Mouse (Mus musculus) kidney, postnatal 4 days (tissue): Measurements from ENCODE around the gene Pld2.

Source experiments
- DNase-seq, 2 experiments: peaks; one replicate each; pipeline ENCODE4 v3.0.0; 2021; ENCODE audit warnings: mixed read lengths in 2 of 2

Pld2 gene

DNA sequence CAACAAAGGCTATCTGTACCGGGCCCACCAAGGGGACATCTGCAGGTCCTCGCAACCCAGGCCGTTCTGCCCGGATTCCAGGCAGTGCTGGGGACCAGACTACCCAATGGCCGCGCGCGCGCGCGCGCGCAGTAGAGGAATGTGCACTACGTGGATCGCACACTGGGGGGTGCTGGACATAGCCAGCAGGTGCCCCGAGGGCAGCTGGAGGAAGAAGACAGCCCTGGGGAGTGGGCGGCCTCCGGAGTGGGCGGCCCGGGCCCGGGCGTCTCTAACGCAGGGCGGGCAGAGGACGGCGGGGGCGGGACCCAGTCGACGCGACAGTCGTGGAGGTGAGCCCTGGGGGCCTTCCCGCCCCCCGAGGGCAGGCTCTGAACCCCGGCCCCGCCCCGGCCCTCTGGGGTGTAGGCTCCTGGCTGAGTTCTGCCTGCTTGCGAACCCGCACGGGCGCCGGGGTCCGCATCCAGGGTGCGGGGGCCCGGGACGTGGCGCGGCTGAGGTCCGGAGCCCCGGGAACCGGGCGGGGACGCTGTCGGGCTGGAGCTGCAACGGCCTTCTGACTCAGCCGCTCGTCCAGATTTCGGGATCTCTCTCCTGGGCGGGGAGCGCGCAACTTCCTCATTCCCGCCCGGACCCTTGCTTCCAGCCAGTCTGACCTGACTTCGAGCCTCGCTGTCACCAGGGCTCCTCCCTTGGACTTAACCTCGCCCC is at the start of gene Pld2:
Gene Pld2, plus strand, starts transcription at position 188 of the 711 bp plus-strand sequence.
- DNase-seq, result peak; percentile 93 to 95

DNA sequence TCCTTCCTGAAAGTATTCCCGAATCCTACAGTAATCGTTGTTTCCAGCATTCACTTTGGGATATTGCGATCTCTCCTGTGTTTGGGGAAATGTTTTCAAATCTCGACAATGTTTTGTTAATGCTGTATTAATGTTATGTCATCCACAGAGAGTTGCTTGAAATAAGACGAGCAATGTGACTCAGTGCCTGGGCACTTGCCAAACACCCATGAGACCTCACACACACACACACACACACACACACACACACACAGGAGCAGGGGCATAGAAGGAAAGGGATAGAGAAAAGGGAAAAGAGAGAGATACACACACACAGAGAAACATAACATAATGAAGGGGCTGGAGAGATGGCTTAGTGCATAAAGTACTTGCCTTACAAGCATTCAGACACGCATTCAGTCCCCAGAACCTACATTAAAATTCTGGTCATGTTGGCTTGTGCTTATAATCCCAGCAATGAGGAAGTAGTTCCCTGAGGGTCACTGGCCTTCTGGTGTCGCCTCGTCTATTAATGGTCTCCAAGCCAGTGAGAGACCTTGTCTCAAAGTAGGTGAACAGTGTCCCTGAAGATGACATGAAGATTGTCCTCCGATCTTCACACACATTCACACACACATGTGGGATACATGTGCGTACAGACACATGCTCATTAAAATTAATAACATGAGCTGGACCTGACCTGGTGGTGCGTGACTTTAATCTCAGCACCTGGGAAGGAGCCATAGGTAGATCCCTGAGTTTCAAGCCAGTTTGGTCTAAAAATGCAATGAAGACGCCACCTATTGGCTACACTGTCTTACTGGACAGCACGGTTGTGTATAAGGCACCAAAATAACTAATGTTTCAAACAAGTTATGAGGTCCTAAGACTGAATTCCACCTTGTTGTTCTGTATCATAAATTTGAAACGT is 40.0 kb upstream of the Pld2 start:
- peak; percentile 31 to 50 for DNase-seq

DNA sequence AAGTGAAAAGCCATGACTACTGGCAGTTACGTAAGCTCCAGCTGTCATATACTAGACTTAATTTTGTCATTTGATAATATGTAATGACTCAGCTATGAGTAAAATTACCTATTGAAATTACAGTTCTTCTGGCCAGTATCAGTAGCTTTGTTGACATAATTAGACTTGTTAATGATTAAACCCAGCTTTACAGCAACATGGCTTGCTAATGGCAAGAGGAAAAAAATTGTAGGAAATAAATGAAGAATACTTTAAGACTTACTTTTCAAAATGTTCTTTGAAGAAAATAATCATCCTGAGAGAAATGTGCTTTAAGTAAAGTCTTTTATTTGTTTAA is 39.4 kb upstream of the Pld2 start:
- DNase-seq, result no peak

DNA sequence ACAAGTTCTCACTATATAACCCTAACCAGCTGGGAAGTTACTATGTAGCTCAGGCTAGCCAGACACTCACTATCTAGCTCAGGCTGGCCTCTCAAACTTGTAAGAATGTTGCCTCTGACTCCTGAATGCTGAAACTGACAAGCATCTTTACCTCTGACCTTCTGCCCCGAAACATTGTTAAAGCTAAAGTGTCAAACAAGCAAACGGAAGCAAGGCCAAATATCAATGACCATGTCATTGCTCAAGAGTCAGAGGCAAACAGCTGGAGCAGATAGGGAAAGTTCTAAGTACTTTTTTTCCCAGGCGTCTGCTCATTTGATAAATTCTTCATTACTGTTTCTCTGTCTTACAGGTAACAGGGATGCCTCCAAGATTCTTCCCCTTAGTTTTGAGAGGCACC is 37.8 kb upstream of the Pld2 start:
- DNase-seq, result no peak

DNA sequence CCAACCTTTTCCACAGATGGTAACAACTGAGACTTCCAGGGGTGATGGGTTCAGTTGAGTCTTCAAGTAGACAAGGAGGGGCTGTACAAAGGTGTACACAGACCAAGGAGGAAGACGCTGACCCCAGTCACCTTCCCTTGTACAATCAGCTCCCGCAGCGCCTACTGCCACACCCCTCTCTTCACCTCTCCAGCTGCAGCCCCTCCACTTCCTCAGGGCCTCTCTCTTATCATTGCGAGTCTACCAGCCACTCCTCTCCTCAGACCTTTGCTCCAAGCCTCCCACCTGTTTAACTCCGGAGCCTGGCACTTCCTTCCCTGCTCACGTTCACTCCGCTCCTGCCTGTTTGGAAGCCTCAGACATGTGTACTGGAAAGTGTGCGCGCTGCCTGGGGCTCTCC is 34.9 kb upstream of the Pld2 start, which contains the start of gene Tm4sf5:
Gene Tm4sf5, plus strand, starts transcription at position 275 of the 400 bp plus-strand sequence.
- DNase-seq, result no peak

DNA sequence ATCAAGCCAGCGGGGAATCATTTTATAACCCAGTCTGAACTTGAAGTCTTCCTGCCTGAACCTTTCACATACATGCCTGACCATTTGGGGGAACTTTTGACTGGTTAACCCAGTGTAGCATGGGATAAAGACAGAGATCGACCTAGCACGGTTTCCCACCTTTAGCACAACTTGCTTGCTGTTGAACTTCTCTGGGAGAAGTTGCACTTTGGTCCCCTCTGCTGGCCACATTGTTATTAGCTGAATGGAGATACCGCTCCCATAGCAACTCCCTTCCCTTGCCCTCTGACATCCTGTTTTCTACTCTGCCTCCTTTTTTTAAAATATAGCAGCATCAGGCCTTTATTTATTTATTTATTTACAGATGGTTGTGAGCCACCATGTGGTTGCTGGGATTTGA is 33.5 kb upstream of the Pld2 start:
- peak; percentile 86 to 88 for DNase-seq

DNA sequence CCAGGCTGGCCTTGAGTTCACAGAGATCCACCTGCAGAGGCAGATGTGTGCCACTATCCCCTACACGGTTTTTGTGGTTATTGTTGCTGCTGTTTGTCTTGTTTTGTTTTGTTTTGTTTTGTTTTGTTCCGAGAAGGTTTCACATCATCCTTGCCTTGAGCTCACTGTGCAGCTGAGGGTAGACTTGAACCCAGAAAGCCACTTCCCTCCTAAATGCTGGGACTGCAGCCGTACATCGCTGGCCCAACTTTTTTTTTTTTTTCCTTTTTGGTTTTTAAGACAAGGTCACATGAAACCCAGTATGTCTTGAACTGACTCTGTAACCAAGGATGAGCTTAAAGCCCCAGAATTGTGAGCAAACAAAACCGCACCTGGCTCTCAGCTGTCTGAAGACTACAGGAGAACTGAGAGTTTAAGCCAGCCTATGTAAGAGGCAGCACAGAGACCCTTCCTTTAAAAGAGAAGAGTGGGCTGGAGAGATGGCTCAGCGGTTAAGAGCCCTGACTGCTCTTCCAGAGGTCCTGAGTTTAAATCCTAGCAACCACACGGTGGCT is 32.8 kb upstream of the Pld2 start:
- DNase-seq, result no peak

DNA sequence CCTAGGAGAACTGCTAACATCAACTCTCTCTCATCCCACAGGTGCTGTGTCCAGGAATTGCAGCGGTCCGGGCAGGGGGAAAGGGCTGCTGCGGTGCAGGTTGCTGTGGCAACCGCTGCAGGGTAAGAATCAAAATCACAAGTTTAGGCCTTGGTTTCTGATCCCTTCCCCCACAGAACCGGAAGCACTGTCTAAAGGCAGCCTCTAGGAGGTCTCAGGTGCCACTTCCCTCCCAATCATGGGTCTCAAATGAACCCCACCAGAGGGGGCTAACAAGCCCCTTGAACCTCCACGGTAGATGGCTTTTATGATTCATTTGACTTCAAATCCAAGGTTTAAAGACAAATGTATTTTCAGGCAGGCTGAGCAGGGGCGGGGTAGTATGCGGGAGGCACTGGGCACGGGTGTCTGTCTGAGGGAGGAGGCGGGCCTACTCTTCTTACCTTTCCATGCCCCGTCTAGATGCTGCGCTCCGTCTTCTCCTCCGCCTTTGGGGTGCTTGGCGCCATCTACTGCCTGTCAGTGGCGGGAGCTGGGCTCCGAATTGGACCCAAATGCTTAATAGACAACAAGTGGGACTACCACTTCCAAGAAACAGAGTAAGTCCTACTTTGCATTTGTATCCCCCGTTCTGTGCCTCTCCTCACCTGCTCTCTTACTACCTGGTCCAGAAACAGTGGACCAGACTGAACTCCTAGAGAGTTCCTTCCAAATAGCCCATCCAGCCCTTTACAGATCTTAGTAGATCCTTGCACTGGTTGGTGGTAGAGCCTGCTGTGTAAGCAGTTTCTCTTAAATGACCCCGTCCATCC is 29.9 kb upstream of the Pld2 start:
- peak; percentile 64 to 70 for DNase-seq

DNA sequence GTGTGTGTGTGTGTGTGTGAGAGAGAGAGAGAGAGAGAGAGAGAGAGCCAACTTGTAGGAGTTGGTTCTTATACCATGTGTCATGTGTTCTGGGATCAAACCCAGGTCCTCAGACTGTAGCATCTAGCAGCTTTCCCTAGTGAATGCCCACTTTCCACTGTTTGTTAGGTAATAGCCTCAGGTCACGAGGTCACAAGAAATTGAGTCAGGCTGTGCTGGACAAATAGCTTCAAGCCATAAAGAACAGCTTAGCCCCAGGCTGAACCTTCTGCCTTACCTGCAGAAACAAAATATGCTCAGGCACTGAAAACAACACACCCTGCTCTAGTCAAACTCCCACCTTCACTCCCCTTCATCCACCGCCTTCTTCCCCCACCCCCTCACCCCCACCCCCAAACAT is 28.6 kb upstream of the Pld2 start:
- DNase-seq, result no peak

DNA sequence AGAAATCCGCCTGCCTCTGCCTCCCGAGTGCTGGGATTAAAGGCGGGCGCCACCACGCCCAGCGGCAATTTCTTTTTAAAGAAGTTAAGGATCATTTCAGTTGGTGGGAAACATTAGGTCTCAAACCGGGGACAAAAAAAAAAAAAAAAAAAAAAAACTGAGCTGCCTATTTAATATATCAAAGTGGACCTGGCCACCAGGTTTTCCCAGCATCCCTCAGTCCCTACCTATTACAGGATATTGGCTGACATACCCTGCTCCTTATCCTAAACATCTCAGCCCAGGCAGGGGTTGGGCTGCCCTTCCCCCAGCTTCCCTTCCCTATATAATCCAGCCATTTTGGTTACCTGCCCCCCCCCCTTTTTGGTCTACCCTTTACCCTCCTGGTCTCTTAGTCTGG is 28.0 kb upstream of the Pld2 start:
- no peak for DNase-seq

DNA sequence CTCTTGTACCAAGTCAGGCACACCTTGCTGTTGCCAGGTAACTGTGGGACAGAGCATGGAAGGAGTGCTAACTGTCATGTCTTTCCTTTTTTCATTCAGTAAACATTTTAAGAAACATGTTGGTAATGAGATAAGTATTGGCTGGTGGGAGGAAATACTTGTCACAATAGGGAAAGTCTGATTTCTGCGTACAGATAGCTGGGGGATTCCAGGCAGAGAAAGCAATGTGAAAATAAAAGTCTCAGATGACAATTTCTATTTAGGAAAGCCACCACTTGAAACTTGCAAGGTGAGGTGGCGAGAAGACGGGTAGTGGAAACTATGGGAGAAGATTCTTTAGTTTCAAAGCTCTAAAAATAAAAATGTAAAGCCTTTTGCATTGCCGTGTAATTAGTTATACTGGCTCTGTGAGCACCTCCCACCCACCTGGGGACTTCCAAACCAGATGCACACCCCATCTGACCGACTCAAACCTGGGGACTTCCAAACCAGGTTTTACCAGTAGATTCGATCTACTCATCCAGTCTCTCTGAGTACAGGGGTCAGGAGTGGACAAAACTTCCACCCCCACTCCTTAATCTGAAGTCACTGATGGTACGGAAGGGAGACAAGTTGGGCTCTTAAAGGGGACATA is 27.0 kb upstream of the Pld2 start:
- no peak for DNase-seq

DNA sequence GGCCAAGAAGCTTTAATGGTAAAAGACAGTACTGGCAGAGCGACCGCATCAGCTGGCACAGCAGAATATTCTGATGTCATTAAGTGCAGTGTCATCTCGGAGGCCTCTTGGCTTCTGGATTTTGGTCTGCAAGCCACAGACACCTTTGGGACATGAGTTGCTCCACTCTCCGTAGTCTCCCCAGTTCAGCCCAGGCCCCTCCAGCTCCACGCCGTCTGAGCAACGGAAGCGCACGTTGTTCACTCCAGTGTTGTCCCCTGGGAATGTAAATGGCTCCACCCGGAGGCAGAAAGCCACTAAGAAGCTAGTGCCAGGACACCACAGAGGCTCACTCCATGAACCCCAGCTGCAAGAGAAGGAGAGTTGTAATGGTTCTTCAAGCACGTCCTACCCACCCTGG is 26.3 kb upstream of the Pld2 start:
- DNase-seq, result peak; percentile 16 to 26

DNA sequence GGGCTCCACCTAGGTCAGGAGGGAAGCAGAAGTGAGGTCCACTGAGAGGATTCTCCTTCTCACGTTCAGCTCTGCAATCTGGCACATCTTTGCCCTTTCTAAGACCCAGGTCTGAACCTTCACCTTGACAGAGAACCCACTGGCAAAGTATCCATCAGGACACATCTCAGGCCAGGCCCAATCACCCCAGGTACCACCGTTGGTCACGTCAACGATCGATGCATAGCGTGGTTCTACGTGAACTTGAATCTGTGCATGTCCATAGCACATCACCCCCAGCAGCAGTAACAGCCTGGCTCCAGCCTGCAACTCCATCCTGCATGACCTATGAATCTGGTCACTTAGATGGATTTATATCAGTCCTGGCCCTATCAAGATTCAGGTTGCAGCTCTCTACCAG is 25.6 kb upstream of the Pld2 start, which contains the start of gene Vmo1:
Gene Vmo1, minus strand, starts transcription at position 329 of the 400 bp plus-strand sequence.
- DNase-seq, result no peak

DNA sequence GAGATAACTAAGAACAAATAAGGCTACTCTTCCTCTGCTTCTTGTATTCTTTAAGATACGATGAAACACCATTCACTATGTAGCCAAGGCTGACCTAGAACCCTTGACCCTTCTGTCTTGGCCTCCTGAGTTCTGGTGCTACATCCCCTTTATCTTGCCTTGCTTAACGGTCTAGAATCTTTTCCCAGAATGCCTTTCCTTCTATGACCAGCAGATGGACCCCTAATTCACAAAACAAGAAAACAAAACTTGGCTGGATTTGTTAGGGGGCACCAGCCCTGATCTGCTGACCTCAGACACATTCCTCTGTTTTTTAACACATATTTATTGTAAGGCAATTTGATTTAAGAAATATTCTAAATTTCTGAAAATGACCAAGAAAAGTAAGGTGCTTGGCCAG is 23.5 kb upstream of the Pld2 start:
- DNase-seq, result peak; percentile 32 to 43

DNA sequence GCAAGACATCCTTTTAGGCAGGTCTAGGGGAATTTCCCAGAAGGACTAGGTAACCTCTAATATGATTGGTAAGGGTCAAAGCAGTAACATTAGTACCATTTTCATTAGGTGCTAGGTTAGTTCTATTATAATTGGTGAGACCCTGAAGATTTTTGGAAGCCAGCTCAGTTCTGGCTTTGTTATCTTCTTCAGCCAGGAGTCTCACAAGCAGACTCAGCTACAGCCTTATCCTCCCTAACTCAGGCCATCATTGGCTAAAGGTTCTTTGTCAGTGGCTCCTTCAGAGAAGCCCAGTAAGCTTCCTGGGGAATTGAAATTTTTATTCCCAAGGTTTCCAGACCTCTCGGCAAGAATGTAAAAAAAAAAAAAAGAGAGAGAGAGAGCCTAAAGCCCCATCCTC is 21.4 kb upstream of the Pld2 start:
- DNase-seq, result no peak

DNA sequence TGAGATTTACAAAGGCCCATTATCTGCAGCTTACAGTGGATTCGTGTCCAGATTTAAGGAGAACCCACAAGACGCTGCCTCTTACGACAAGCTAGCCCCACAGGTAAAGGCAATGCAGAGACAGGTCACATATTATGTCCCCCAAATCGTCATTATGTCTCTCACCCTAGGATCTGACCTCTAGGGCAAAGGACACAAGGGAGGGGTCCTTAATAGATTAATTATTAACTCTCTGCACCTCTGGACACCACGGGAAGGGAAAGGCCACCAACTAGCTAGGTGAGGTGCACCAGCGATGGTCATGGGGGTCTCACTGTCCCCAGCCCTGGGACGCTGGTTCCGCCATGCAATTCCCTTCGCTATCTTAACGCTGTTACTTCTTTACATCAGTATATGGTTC is 20.9 kb upstream of the Pld2 start, which contains the start of gene Gltpd2:
Gene Gltpd2, plus strand, starts transcription at position 274 of the 400 bp plus-strand sequence.
- DNase-seq, result no peak

DNA sequence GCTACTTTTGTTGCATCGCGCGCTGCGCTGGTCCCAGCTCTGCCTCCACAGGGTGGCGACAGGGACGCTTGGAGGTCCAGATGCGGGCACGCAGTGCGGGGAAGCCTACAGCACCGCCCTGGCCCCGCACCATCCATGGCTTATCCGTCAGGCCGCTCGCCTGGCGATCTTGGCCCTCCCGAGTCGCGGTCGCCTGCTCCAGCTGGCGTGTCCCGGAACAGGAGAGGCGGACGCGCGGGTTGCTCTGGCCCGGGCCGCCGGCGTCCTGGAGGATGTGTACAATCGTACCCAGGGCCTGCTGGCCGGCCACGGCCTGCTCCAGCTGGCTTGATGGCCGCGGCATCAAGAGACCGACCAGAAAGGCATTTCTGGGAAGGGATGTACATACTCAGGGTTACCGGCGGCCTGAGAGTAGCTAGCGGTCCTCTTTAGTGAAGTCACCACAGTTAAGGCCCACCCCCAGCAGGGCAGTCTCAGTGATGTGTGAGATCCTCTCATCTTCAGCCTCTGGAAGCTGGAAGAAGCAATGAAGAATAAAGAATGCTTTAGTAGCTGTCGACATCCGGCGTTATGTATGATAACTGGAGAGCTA is 19.6 kb upstream of the Pld2 start:
- peak; percentile 60 to 79 for DNase-seq

DNA sequence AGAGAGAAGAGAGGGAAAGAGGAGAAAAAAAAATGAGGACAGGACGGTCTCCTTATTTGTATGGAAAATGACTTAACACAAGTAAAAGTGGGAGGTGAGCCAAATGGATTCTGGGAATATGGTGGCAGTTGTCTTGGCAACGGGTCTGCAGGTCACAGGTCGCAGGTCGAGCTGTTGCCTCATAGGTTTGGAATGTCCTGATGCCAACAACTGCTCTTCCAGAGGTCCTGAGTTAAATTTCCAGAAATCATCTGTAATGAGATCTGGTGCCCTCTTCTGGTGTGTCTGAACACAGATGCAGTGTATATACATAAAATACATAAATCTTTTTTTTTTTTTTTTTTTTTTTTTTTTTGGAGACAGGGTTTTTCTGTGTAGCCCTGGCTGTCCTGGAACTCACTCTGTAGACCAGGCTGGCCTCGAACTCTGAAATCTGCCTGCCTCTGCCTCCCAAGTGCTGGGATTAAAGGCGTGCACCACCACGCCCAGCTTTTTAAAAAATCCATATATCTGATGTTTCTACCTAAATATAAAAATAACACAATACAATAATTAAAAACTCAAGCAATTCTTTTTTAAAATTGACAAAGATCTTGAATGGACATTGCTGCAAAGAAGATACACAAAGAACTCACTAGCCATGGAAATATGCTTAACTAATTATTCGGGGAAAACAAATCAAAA is 16.4 kb upstream of the Pld2 start:
- DNase-seq, result peak in 1 of 2 experiments; percentile 19

DNA sequence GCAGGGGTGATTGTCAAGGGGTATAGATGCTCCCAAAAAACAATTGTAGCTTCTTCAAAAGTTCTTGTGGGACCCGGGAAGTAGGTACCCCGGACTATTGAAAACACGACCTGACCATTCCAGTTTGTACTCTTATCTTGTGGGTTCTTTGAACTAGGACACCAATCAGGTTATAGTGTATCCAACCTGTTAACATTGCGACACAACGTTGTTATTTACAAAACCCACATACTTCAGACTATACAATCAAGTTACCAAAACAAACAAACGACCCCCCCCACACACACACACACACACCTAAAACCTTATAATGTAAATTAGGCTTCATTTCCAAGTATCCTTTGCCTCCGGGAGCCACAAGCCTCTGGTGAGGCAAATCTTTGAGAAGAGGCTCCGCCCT is 15.1 kb upstream of the Pld2 start:
- DNase-seq, result no peak

DNA sequence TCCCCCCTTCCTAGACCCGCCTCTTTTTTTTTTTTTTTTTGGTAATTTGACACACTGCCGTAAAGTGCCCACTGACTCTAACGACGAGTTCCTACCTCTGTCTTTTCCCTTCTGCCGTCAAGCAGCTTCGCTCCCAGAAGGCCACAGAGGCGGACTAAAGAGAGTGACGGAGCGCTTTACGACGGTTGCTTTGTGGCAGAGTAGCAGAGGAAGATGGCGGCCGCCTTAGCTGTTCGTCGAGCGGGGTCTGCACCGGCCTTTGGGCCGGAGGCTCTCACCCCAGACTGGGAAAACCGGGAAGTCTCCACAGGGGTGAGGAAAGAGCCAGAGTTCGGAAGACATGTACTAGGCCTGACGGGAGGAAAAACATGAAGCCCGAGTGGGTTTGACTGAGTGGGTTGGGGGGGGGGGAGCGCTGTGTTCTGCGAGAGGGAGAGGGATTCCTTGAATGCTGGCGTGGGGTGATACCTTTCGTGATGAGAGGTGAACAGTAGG is 14.6 kb upstream of the Pld2 start, which contains the start of gene Psmb6:
Gene Psmb6, plus strand, starts transcription at position 184 of the 495 bp plus-strand sequence.
- DNase-seq, result peak; percentile 89 to 94

DNA sequence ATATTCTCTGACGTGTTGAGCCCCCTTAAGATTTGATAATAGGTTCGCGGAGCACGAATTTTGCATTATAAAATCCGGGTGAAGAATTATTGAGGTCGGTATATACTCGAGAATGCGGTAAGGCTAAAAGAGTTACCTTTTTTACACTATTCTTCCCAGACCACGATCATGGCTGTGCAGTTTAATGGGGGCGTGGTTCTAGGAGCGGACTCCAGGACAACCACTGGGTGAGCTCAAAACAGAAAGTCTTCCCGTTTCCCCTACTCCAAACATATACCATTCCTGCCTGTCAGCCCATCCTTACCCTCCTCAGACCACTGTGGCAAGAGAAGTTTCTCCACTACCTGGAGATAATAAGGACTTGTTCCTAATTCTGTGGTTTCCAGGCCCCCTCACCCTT is 14.1 kb upstream of the Pld2 start:
- peak in 1 of 2 experiments; percentile 27 for DNase-seq
